Mouse (Mus musculus): ENCODE measurements around the gene Mok. TPM values are rescaled to one million over a fixed set of nuclear protein-coding genes. Genes with fewer than 3 reads are reported as not detected.

Gene Mok
- polyA plus RNA-seq, 1 experiment from 2014 or later: 7.1 TPM

- Histone ChIP-seq H3K4me2 (ENCODE audit: low read depth, low read length) (no peak overlapping the region), H3K27ac (replicated peaks; ENCODE audit: low read depth, low read length) (no peak overlapping the region), H3K9ac (replicated peaks; ENCODE audit: low read length) (no peak overlapping the region), H3K9me3 (replicated peaks; ENCODE audit: control insufficient read depth, low read length) (no peaks in the 10 kb centered on the region), H3K4me3 (ENCODE audit: low read depth, low read length) (no peak overlapping the region), H3K27me3 (ENCODE audit: control insufficient read depth, insufficient read depth, low read length) (no peaks in the 10 kb centered on the region), H3K4me1 (ENCODE audit: control insufficient read depth, insufficient read depth, low read length) (no peaks in the 10 kb centered on the region), H3K36me3 (replicated peaks; ENCODE audit: control insufficient read depth, insufficient read depth, low read depth, low read length) (no peaks in the 10 kb centered on the region; the same call in 1 of the 2 replicates)
- no peak for DNase-seq (ENCODE audit: low spot score)
- ATAC-seq (replicated peaks; ENCODE audit: insufficient number of reproducible peaks, low FRiP score, low TSS enrichment, low read depth): no peak
- 95% methylated on average over 6 of the region's 6 CpGs for WGBS
Observed at GRCm38 (mm10) chr12:110813624-110814023, 27.1 kb downstream of the Mok start.

GRCm38 (mm10) chr12:110813132-110813531, 27.6 kb downstream of the Mok start:
- Histone ChIP-seq H3K4me3 (ENCODE audit: low read depth, low read length) (no peak overlapping the region), H3K27ac (replicated peaks; ENCODE audit: low read depth, low read length) (no peak overlapping the region), H3K9me3 (replicated peaks; ENCODE audit: control insufficient read depth, low read length) (no peaks in the 10 kb centered on the region), H3K4me2 (ENCODE audit: low read depth, low read length) (no peak overlapping the region), H3K9ac (replicated peaks; ENCODE audit: low read length) (no peak overlapping the region), H3K36me3 (replicated peaks; ENCODE audit: control insufficient read depth, insufficient read depth, low read depth, low read length) (no peaks in the 10 kb centered on the region; the same call in 1 of the 2 replicates), H3K4me1 (ENCODE audit: control insufficient read depth, insufficient read depth, low read length) (no peaks in the 10 kb centered on the region), H3K27me3 (ENCODE audit: control insufficient read depth, insufficient read depth, low read length) (no peaks in the 10 kb centered on the region)
- DNase-seq (ENCODE audit: low spot score) (no peak), ATAC-seq (replicated peaks; ENCODE audit: insufficient number of reproducible peaks, low FRiP score, low TSS enrichment, low read depth) (no peak)
- 89% methylated on average over 9 of the region's 9 CpGs for WGBS

GRCm38 (mm10) chr12:110808848-110809247, 31.9 kb downstream of the Mok start:
- Histone ChIP-seq H3K27me3 (ENCODE audit: control insufficient read depth, insufficient read depth, low read length) (no peaks in the 10 kb centered on the region), H3K27ac (replicated peaks; ENCODE audit: low read depth, low read length) (no peak overlapping the region), H3K4me2 (ENCODE audit: low read depth, low read length) (no peak overlapping the region), H3K4me3 (ENCODE audit: low read depth, low read length) (no peak overlapping the region), H3K9me3 (replicated peaks; ENCODE audit: control insufficient read depth, low read length) (no peaks in the 10 kb centered on the region), H3K4me1 (ENCODE audit: control insufficient read depth, insufficient read depth, low read length) (no peaks in the 10 kb centered on the region), H3K9ac (replicated peaks; ENCODE audit: low read length) (no peak overlapping the region), H3K36me3 (replicated peaks; ENCODE audit: control insufficient read depth, insufficient read depth, low read depth, low read length) (no peaks in the 10 kb centered on the region; the same call in 1 of the 2 replicates)
- ATAC-seq (replicated peaks; ENCODE audit: insufficient number of reproducible peaks, low FRiP score, low TSS enrichment, low read depth) (no peak), DNase-seq (ENCODE audit: low spot score) (peak; percentile 10)
- WGBS: 89% methylated on average over 5 of the region's 5 CpGs

- Histone ChIP-seq H3K27me3 (ENCODE audit: control insufficient read depth, insufficient read depth, low read length) (no peaks in the 10 kb centered on the region), H3K9me3 (replicated peaks; ENCODE audit: control insufficient read depth, low read length) (no peaks in the 10 kb centered on the region), H3K4me1 (ENCODE audit: control insufficient read depth, insufficient read depth, low read length) (no peaks in the 10 kb centered on the region), H3K4me3 (ENCODE audit: low read depth, low read length) (no peak overlapping the region), H3K27ac (replicated peaks; ENCODE audit: low read depth, low read length) (no peak overlapping the region), H3K4me2 (ENCODE audit: low read depth, low read length) (no peak overlapping the region), H3K36me3 (replicated peaks; ENCODE audit: control insufficient read depth, insufficient read depth, low read depth, low read length) (no peaks in the 10 kb centered on the region; the same call in 1 of the 2 replicates), H3K9ac (replicated peaks; ENCODE audit: low read length) (no peak overlapping the region)
- ATAC-seq (replicated peaks; ENCODE audit: insufficient number of reproducible peaks, low FRiP score, low TSS enrichment, low read depth) (no peak), DNase-seq (ENCODE audit: low spot score) (no peak)
- WGBS: 56% methylated on average over 10 of the region's 10 CpGs
Observed at GRCm38 (mm10) chr12:110808430-110808829, 32.3 kb downstream of the Mok start.

GRCm38 (mm10) chr12:110806301-110806970, 34.3 kb downstream of the Mok start:
- Histone ChIP-seq H3K9me3 (replicated peaks; ENCODE audit: control insufficient read depth, low read length) (no peaks in the 10 kb centered on the region), H3K27ac (replicated peaks; ENCODE audit: low read depth, low read length) (no peak overlapping the region), H3K4me1 (ENCODE audit: control insufficient read depth, insufficient read depth, low read length) (no peaks in the 10 kb centered on the region), H3K4me3 (ENCODE audit: low read depth, low read length) (no peak overlapping the region), H3K27me3 (ENCODE audit: control insufficient read depth, insufficient read depth, low read length) (no peaks in the 10 kb centered on the region), H3K36me3 (replicated peaks; ENCODE audit: control insufficient read depth, insufficient read depth, low read depth, low read length) (no peaks in the 10 kb centered on the region; the same call in 1 of the 2 replicates), H3K4me2 (ENCODE audit: low read depth, low read length) (no peak overlapping the region), H3K9ac (replicated peaks; ENCODE audit: low read length) (no peak overlapping the region)
- DNase-seq (ENCODE audit: low spot score) (no peak), ATAC-seq (replicated peaks; ENCODE audit: insufficient number of reproducible peaks, low FRiP score, low TSS enrichment, low read depth) (no peak)
- WGBS: 76% methylated on average over 3 of the region's 3 CpGs

GRCm38 (mm10) chr12:110804261-110804660, 36.5 kb downstream of the Mok start:
- DNase-seq (ENCODE audit: low spot score): peak; percentile 34

GRCm38 (mm10) chr12:110802674-110803297, 38.0 kb downstream of the Mok start:
- no peak overlapping the region for H3K27ac ChIP-seq (replicated peaks; ENCODE audit: low read depth, low read length)
- no peak overlapping the region for H3K9ac ChIP-seq (replicated peaks; ENCODE audit: low read length)
- no peak overlapping the region for H3K4me3 ChIP-seq (ENCODE audit: low read depth, low read length)
- H3K9me3 ChIP-seq (replicated peaks; ENCODE audit: control insufficient read depth, low read length): no peaks in the 10 kb centered on the region
- no peaks in the 10 kb centered on the region for H3K4me1 ChIP-seq (ENCODE audit: control insufficient read depth, insufficient read depth, low read length)
- H3K36me3 ChIP-seq (replicated peaks; ENCODE audit: control insufficient read depth, insufficient read depth, low read depth, low read length): no peaks in the 10 kb centered on the region
- DNase-seq (ENCODE audit: low spot score) (no peak), ATAC-seq (replicated peaks; ENCODE audit: insufficient number of reproducible peaks, low FRiP score, low TSS enrichment, low read depth) (no peak)
- H3K27me3 ChIP-seq (ENCODE audit: control insufficient read depth, insufficient read depth, low read length): no peaks in the 10 kb centered on the region
- 90% methylated on average over 5 of the region's 5 CpGs for WGBS
- H3K4me2 ChIP-seq (ENCODE audit: low read depth, low read length): no peak overlapping the region

More at GRCm38 (mm10) chr12:110804261-110804660, 36.5 kb downstream of the Mok start:
- no peak overlapping the region for H3K4me2 ChIP-seq (ENCODE audit: low read depth, low read length)
- 0 out of 2 replicates have a peak, but pooled peaks have one; percentile 57 for ATAC-seq (replicated peaks; ENCODE audit: insufficient number of reproducible peaks, low FRiP score, low TSS enrichment, low read depth)
- H3K36me3 ChIP-seq (replicated peaks; ENCODE audit: control insufficient read depth, insufficient read depth, low read depth, low read length): no peaks in the 10 kb centered on the region
- H3K27ac ChIP-seq (replicated peaks; ENCODE audit: low read depth, low read length): no peak overlapping the region
- no peaks in the 10 kb centered on the region for H3K4me1 ChIP-seq (ENCODE audit: control insufficient read depth, insufficient read depth, low read length)
- WGBS: 41% methylated on average over 10 of the region's 10 CpGs
- H3K4me3 ChIP-seq (ENCODE audit: low read depth, low read length): no peak overlapping the region
- no peaks in the 10 kb centered on the region for H3K9me3 ChIP-seq (replicated peaks; ENCODE audit: control insufficient read depth, low read length)
- H3K9ac ChIP-seq (replicated peaks; ENCODE audit: low read length): no peak overlapping the region
- H3K27me3 ChIP-seq (ENCODE audit: control insufficient read depth, insufficient read depth, low read length): no peaks in the 10 kb centered on the region

- Histone ChIP-seq H3K9me3 (replicated peaks; ENCODE audit: control insufficient read depth, low read length) (no peaks in the 10 kb centered on the region), H3K4me1 (ENCODE audit: control insufficient read depth, insufficient read depth, low read length) (no peaks in the 10 kb centered on the region), H3K4me3 (ENCODE audit: low read depth, low read length) (no peak overlapping the region), H3K27ac (replicated peaks; ENCODE audit: low read depth, low read length) (no peak overlapping the region), H3K9ac (replicated peaks; ENCODE audit: low read length) (no peak overlapping the region), H3K36me3 (replicated peaks; ENCODE audit: control insufficient read depth, insufficient read depth, low read depth, low read length) (no peaks in the 10 kb centered on the region), H3K27me3 (ENCODE audit: control insufficient read depth, insufficient read depth, low read length) (no peaks in the 10 kb centered on the region), H3K4me2 (ENCODE audit: low read depth, low read length) (no peak overlapping the region)
- WGBS: 90% methylated on average over 10 of the region's 10 CpGs
- ATAC-seq (replicated peaks; ENCODE audit: insufficient number of reproducible peaks, low FRiP score, low TSS enrichment, low read depth): no peak
- no peak for DNase-seq (ENCODE audit: low spot score)
Observed at GRCm38 (mm10) chr12:110801876-110802464, 38.8 kb downstream of the Mok start.

Measured in embryonic facial prominence, embryonic 11.5 days (tissue).